Mouse (Mus musculus): ENCODE results near the gene Scg5. TPM values are rescaled to one million over a fixed set of nuclear protein-coding genes. Genes with fewer than 3 reads are reported as not detected.

The Scg5 gene
- total RNA-seq, 2 experiments from 2014 or later = 404 to 421 TPM

- peak in 1 of 2 experiments; percentile 57 for DNase-seq (ENCODE audit: low spot score in 2 of 2)
Measured at GRCm38 (mm10) chr2:113757525-113758310, 71.2 kb downstream of the Scg5 start.

GRCm38 (mm10) chr2:113756924-113757524, 71.9 kb downstream of the Scg5 start:
- DNase-seq (ENCODE audit: low spot score in 2 of 2) = no peak

- DNase-seq (ENCODE audit: low spot score in 2 of 2) = no peak
Measured at GRCm38 (mm10) chr2:113749721-113750120, 79.2 kb downstream of the Scg5 start.

- DNase-seq (ENCODE audit: low spot score in 2 of 2) = no peak
Measured at GRCm38 (mm10) chr2:113749309-113749708, 79.6 kb downstream of the Scg5 start.

DNA sequence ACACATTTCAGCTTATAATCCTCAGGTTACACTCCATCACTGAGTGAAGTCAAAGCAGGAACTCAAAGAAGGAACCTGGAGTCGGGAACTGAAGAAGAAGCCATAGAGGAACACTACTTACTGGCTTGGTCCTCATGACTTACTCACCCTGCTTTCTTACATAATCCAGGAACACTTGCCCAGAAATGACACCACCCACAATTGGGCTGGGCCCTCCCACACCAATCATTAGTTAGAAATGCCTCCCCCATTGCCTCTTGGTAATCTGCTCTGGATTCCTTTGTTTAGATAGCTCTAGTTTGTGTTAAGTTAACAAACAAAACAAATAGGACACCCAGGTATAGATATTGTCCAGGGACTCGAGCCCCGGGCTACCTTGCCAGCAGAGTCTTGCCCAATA, 100.3 kb downstream of the Scg5 start:
- DNase-seq (ENCODE audit: low spot score in 2 of 2) = no peak

Other genes starting within 250 kb of the Scg5 start
- 1 to 10 TPM; 5.6 to 7.4 TPM for gene Grem1, start 70.5 kb downstream of the Scg5 start, total RNA-seq (2021)
- gene Arhgap11a, start 19.5 kb upstream of the Scg5 start, total RNA-seq (2021) = 1 to 10 TPM; 1.3 to 1.6 TPM
- 1 to 10 TPM; 4.5 to 4.8 TPM for gene Gjd2, start 184.5 kb upstream of the Scg5 start, total RNA-seq (2021)
- not detected for gene Actc1, start 224.4 kb upstream of the Scg5 start, total RNA-seq (2021)

Measured in layer of hippocampus, adult 18-20 months (tissue).